16 mouse cellular contexts compared by ENCODE assay signal in the genomic region with DNA sequence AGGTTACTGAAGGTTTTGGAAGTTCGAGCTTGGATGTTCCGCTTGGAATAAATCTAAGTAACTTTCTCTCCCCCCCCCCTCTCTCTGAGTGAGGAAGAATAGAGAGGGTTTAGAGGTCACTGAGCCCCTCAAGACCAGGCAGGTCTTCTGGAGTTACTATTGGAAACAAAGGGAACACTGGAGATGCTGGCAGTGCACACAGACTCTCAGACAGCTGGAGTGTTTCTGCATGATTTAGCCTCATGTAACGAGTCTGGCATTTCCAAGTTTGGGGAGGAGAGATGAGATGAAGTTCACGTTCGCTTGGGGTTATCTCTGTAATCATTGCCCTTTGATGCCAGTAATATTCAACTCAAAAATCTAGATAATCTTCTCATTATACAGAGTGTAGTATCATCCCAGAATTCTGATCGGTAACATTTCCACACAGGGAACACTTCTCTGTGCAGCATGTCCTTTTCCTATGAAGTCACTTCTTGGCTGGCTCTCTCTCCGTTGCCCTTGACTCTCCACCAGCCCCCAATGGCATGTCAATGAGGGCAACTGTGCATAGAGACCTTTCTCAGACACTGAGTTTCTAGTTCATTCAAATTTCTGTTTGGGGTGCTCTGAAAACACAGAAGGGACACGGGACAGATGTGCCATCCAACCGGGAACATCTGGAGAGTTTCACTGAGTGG.
DNase-seq lines count a peak whose midpoint lies in the region; ATAC-seq and TF ChIP-seq lines count a peak whose summit lies in the region.
"Had no signal": no experiment of that assay in that cellular context is flagged by ENCODE, and none has a peak within 500 bp of the region (broad histone marks: within the 10 kb centered on the region; RNA-seq: fewer than 3 reads in every experiment).

No protein-coding gene starts in this region.

- no peak overlapping the region for H3K27ac ChIP-seq in forebrain, embryonic 15.5 days (replicated peaks)
- H3K27ac ChIP-seq in forebrain, embryonic 12.5 days: no peak overlapping the region
- no peak overlapping the region for H3K27ac ChIP-seq in left cerebral cortex, adult 2 months
- peak overlapping the region; percentile 60 for H3K27ac ChIP-seq in hindbrain, embryonic 15.5 days (replicated peaks)
- H3K27ac ChIP-seq: limb, embryonic 10.5 days; liver, embryonic 13.5 days had no signal

- H3K4me2 ChIP-seq in forebrain, embryonic 15.5 days (replicated peaks): no peak overlapping the region
- no peak overlapping the region for H3K4me2 ChIP-seq in forebrain, embryonic 12.5 days
- 0 out of 2 replicates have a peak overlapping the region, but pooled peaks have one; percentile 11 for H3K4me2 ChIP-seq in hindbrain, embryonic 15.5 days
- H3K4me2 ChIP-seq: liver, embryonic 13.5 days had no signal

- H3K9ac ChIP-seq in forebrain, embryonic 15.5 days (replicated peaks): no peak overlapping the region
- H3K9ac ChIP-seq in forebrain, embryonic 12.5 days: no peak overlapping the region
- no peak overlapping the region for H3K9ac ChIP-seq in hindbrain, embryonic 15.5 days
- H3K9ac ChIP-seq: liver, embryonic 13.5 days had no signal

- WGBS in forebrain, embryonic 15.5 days: 65% methylated on average over 9 of the region's 9 CpGs
- WGBS in forebrain, embryonic 12.5 days: 72% methylated on average over 9 of the region's 9 CpGs
- WGBS in hindbrain, embryonic 15.5 days: 55% methylated on average over 9 of the region's 9 CpGs

- DNase-seq in left cerebral cortex, postnatal 4 days: peak; percentile 60
- no peak for DNase-seq in left cerebral cortex, adult 2 months (ENCODE audit: extremely low spot score in 1 of 2, low spot score in 2 of 2)
- peak; percentile 46 to 68 for DNase-seq in adrenal gland, postnatal 36 days
- DNase-seq in kidney, postnatal 14 days: no peak
- DNase-seq in c-Kit-positive CD71-positive TER-119-positive erythroid progenitor cells, embryonic 14.5 days (ENCODE audit: low spot score): no peak
- DNase-seq: kidney, adult 8-10 months; liver, embryonic 13.5 days; right cerebral cortex, postnatal 14 days; thymus, postnatal 4 days had no signal

- 0 out of 2 replicates have a peak, but pooled peaks have one; percentile 48 for ATAC-seq in forebrain, embryonic 15.5 days (replicated peaks)
- no peak for ATAC-seq in forebrain, embryonic 12.5 days (ENCODE audit: low FRiP score)
- ATAC-seq in hindbrain, embryonic 15.5 days (ENCODE audit: low FRiP score, low read depth): peak; percentile 81; the same call in 1 of the 2 replicates
- ATAC-seq: lung, postnatal 0 days had no signal

- no peaks in the 10 kb centered on the region for H3K9me3 ChIP-seq in forebrain, embryonic 15.5 days
- no peaks in the 10 kb centered on the region for H3K9me3 ChIP-seq in forebrain, embryonic 12.5 days
- no peaks in the 10 kb centered on the region for H3K9me3 ChIP-seq in hindbrain, embryonic 15.5 days
- H3K9me3 ChIP-seq: limb, embryonic 10.5 days; liver, embryonic 13.5 days had no signal

- no peak for TF ChIP-seq CTCF in left cerebral cortex, adult 2 months (IDR thresholded peaks at IDR 0.05)

- no peaks in the 10 kb centered on the region for H3K36me3 ChIP-seq in forebrain, embryonic 15.5 days
- no peaks in the 10 kb centered on the region for H3K36me3 ChIP-seq in forebrain, embryonic 12.5 days (replicated peaks)
- no peaks in the 10 kb centered on the region for H3K36me3 ChIP-seq in hindbrain, embryonic 15.5 days
- H3K36me3 ChIP-seq: G1E; limb, embryonic 10.5 days; liver, embryonic 13.5 days had no signal

- no peaks in the 10 kb centered on the region for H3K27me3 ChIP-seq in forebrain, embryonic 15.5 days
- H3K27me3 ChIP-seq in forebrain, embryonic 12.5 days: no peaks in the 10 kb centered on the region
- H3K27me3 ChIP-seq in hindbrain, embryonic 15.5 days: no peaks in the 10 kb centered on the region
- H3K27me3 ChIP-seq: liver, embryonic 13.5 days; megakaryocyte, embryonic 14.5 days had no signal

- no peak overlapping the region for H3K4me3 ChIP-seq in forebrain, embryonic 15.5 days
- H3K4me3 ChIP-seq in forebrain, embryonic 12.5 days (replicated peaks): no peak overlapping the region
- no peak overlapping the region for H3K4me3 ChIP-seq in left cerebral cortex, adult 2 months
- no peak overlapping the region for H3K4me3 ChIP-seq in hindbrain, embryonic 15.5 days
- H3K4me3 ChIP-seq: limb, embryonic 10.5 days; liver, embryonic 13.5 days; megakaryocyte, embryonic 14.5 days had no signal

- intact Hi-C loops in left cerebral cortex, postnatal 4 days (cut with DNase I): no loop called here
- intact Hi-C loops in left cerebral cortex, adult 2 months (cut with DNase I): no loop called here

- peaks cover 10% of the 10 kb centered on the region; the same call in 1 of the 2 replicates for H3K4me1 ChIP-seq in forebrain, embryonic 15.5 days
- peaks cover 9% of the 10 kb centered on the region; the same call in 1 of the 2 replicates for H3K4me1 ChIP-seq in forebrain, embryonic 12.5 days
- peaks cover 15% of the 10 kb centered on the region; the same call in 1 of the 2 replicates for H3K4me1 ChIP-seq in hindbrain, embryonic 15.5 days (replicated peaks)
- H3K4me1 ChIP-seq: limb, embryonic 10.5 days; liver, embryonic 13.5 days; megakaryocyte, embryonic 14.5 days had no signal

Comparison
In these comparisons a context has a peak if more than half of its experiments do, and no peak if none do; other contexts are left out.
1. DNase-seq: peak in left cerebral cortex, postnatal 4 days (single experiment) and adrenal gland, postnatal 36 days (2 of 2); none in left cerebral cortex, adult 2 months (0 of 2), kidney, postnatal 14 days (single experiment) and c-Kit-positive CD71-positive TER-119-positive erythroid progenitor cells, embryonic 14.5 days (single experiment).